Mouse (Mus musculus) cerebellum, postnatal 36 days (tissue): ENCODE data around the gene 4930404H24Rik.

Experiments used
- DNase-seq, 2 experiments: peaks; one replicate each; pipeline ENCODE4 v3.0.0; 2021 to 2022; ENCODE audit warnings: mixed read lengths in 2 of 2

4930404H24Rik gene

DNA sequence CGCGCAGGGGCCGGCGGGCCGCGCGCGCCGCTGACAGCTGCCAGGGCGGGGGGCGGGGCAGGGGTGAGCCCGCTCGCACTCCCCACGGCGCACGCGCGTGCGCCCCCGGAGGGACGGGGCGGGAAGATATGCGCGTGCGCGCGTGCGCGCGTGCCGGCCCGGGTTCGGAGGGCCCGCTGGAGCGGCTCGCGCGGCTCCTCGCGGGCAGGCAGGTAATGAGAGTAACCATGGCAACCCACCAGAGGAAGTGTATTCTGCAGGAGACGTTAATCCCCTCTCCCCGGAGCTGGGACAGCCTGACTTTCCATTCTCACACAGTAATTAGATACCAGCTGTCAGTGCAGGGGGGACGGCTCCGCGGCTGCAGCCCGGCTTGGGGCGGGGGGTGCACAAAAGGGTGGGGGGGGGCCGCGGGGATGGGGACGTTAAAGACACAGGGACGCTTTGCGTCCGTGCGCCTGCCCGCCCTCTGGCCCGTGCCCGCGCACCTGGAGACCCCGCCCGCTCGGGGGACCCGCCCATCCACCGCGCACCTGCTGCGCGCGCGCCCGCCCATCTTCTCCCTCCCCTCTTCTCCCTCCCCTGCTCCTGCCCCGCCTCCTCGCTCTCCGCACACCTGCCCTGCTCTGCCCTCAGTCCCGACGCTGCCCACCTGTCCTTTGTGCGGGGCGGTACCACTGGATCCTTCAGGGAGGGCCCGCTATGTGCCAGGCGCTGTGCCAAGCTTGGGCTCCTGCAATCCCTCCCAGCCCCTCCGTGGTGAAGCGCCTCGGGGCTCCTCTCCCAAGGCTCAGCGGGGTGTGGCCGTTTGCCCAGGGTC, at the start of gene 4930404H24Rik:
TSS of gene 4930404H24Rik (plus strand) at position 218 of the 820 bp plus-strand sequence.
- peak; percentile 77 to 88 for DNase-seq

DNA sequence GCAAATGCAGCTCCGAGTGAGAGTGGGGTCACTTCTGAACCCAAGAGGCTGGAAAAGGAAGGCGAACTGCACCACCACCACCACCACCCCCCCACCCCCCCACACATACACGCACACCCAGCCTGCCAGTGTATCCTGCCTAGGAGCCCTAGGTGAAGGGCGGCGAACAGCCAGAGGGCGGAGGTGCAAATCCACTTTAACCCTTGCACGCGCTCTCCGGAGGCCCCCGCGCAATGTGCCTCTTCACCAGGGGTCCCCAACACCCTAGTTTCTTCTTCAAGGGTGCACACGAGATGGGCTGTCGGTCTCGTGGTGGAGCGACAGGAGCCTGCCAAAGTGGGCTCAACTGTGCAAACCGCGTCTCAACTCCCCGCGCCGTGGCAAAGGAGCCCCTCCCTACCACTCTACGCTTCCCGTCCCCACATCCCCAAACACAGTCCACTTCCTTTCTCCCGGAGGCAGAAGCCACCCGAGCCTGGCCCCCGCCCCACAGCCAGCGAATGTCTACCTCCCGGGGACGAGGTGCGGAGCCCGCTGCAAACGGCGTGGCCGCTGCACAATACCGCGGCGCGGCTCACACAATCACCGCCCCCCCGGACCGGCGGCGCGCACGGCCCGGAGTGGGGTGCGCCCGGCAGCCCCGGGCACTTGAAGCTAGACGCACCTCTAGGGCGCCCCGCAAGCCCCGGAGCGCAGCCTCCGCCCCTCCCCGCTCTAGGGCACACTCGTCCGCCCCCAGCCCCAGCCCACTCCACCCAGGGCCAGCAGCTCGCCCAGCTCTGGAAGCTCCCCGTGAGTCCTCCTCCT, 49.0 kb upstream of the 4930404H24Rik start:
- peak in 1 of 2 experiments; percentile 27 for DNase-seq

DNA sequence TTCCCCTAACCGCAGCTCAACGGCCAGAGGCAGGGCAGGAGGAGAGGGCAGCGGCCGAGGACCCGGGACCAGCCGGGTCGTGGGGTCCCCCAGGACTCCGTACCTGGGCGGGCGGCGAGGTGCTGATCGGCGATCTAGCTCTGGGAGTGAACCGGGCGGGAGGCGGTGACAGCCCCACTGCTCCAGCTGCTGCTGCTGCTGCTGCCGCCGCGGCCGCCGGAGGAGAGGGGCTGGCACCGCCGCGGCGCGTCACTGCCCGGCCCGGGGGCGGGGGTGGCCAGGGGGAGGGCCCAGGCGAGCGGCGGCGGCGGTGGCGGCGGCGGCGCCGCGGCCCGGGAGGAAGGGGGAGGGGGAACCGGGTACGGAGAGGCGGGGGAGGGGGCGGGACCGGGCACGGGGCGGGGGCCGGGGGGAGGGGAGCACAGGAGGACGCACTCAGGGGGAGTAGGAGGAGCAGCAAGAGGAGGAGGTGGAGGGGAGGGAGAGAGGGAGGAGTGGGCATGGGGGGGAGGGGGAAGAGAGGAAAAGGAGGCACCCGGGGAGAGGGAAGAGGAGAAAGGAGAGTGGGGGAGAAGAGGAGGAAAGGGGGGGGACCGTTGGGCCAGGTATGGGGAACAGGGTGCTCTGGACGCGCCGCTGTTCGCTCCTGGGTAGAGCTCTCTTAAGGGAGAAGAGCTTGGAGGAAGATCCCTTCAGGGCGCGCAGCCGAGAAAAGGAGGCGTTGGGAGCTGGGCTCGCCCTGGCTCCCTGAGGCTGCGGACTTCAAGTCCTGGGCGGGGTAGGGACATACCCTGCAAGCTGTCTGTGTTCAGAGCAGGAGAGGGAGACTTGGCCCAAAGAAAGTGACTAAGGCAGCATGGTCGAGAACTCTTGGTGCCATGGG, 48.1 kb upstream of the 4930404H24Rik start:
- DNase-seq, result peak; percentile 32 to 40

GRCm38 (mm10) chr2:153445137-153446016, 47.2 kb upstream of the 4930404H24Rik start:
- no peak for DNase-seq

DNA sequence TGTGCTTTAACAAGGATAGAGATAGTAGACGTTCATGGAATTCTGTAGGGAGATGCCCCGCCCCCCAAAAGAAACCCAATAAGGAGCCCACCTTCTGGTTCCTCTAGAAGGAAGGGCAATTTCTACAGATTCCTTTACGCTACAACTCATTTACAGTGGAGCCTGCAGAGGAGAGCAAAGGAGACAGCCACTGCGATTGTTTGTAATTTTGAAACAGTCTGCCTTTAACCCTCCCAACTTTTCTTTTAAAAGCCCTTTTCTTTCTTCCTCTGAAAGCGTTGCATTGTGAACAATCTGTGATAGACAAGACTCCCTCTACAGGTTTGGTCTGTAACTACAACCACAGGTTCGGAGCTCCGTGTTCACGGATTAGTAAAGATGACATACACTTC, 46.6 kb upstream of the 4930404H24Rik start:
- peak; percentile 31 to 64 for DNase-seq

- no peak for DNase-seq
Measured at GRCm38 (mm10) chr2:153446476-153446875, 46.1 kb upstream of the 4930404H24Rik start.

- DNase-seq, result no peak
Measured at GRCm38 (mm10) chr2:153447719-153448118, 44.9 kb upstream of the 4930404H24Rik start.

DNA sequence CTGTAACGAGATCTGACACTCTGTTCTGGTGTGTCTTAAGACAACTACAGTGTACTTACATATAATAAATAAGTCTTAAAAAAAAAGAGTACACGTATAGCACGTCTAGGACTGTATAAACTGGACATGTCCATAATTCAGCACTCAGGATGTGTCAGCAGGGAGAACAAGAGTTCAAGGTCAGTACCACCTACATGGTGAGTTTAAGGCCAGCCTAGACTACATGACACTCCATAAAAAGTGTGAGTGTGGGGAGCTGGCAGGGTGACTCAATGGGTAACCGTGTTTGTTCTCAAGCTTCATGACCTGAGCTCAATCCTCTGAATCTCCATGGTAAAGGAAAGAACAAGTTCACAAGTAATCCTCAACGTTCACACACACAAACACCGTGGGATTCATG, 44.1 kb upstream of the 4930404H24Rik start:
- DNase-seq, result no peak

DNA sequence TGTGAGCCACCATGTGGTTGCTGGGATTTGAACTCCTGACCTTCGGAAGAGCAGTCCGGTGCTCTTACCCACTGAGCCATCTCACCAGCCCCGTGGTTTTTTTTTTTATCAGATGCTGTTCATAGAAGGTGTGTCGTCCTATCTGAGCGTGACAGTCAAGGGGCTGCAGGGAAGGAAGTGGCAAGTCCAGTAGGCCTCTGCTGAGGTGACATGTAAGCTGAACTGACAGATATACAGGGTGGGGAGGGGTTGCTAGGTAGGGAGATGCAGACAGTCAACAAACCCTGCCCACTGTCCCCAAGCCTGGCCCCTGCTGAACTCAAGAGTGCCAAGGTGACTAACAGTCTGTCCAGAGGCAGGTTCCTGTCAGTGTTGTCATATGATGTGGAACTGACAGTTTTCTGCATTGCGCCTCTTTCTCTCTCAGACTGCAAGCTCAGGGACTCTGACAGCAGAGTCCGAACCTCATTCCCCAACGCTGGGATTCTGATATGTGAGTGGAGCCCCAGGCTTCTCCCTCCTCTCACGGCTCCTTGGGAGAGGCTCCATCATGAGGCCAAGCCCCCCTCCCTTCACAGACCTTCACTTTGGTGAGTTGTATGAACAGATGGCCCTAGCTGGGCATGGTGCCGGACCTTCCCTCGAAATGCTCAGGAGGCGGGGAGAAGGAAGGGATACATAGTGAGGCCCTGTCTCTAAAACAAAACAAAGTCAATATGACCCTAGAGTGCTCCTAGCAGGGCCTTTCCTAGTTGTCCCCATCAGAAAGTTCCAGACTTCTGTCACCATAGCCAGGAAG, 38.4 kb upstream of the 4930404H24Rik start:
- peak; percentile 75 to 82 for DNase-seq

- no peak for DNase-seq
Measured at GRCm38 (mm10) chr2:153454841-153455506, 37.6 kb upstream of the 4930404H24Rik start.

DNA sequence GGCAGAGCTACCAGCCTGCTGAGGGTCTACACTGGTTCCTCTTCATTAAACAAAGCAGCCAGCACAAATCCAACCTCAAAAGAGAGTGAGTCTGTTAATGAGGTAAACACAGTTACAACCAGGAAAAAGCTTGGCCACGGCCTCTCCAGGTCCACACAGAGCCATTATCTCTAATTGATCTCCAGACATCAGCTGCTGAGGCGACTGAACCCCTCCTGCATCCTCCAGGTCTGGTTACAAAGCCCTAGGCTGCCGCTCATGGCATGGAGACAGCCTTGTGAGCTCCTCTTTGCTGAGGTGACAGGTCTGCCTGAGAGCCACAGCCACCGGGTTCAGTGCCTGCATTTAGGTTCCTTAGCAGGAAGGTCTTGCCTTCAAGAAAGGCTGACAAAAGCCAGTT, 35.1 kb upstream of the 4930404H24Rik start:
- DNase-seq, result no peak

DNA sequence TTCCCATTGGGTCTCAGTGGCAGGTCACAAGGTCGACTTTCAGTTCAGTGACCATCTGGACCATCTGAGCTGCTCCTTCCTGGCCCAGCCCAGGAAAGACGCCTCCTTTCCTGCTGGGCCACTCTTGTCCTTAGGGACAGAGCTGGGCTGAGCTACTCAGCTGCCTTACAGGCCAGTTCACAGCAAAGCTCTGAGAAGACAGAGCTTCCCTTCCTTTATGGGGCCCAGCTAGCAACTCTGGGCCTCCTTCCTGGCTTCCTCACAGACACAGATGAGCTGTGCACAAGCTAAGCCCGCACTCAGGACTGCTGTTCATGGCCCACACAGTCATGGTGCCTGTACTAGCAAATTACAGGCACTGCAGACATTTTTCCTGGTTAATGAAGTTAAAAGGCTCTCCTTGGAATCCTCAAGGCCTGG, 34.6 kb upstream of the 4930404H24Rik start:
- no peak for DNase-seq

GRCm38 (mm10) chr2:153463257-153463656, 29.3 kb upstream of the 4930404H24Rik start:
- DNase-seq, result no peak

GRCm38 (mm10) chr2:153467372-153467771, 25.2 kb upstream of the 4930404H24Rik start:
- DNase-seq, result no peak

DNA sequence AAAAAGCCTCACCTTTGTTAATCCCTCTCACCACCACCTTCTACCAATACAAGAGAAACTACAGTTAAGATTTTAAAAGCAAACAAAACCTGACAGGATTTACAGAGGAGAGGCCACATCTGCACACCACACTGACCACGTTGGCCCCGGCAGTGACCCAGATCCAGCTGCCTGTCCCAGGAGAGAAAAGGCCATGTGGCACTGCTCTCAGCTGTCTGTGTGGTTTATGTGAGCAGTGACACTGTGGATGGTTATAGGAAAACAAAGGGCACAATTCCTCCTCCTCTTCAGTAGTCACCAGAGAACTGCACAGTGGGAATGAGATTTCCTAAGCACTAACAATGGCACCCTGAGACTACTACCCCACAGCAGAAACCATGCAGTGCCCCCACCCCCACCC, 23.3 kb upstream of the 4930404H24Rik start:
- no peak for DNase-seq

DNA sequence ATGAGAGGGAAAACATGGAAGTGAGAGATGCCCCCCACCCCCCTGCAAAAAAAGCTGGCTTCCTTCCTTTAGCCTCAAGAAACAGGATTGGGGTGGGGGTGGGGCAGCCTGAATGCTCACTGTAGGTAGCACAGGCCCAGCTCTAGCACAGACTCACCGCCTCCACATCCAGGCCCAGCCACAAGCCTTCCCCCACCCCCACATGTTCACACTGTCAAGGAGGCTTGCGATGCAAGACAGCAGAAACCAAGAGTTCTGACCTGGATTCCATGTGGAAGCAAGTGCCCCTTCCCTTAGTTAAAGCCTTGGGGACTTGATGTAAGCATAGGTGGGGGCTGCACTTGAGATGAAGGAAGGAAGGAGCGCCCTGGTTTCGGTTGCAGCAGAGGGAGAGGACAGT, 22.8 kb upstream of the 4930404H24Rik start:
- no peak for DNase-seq

GRCm38 (mm10) chr2:153470983-153471382, 21.6 kb upstream of the 4930404H24Rik start:
- DNase-seq, result no peak

GRCm38 (mm10) chr2:153475114-153476112, 17.2 kb upstream of the 4930404H24Rik start:
- DNase-seq, result peak; percentile 35 to 42

DNA sequence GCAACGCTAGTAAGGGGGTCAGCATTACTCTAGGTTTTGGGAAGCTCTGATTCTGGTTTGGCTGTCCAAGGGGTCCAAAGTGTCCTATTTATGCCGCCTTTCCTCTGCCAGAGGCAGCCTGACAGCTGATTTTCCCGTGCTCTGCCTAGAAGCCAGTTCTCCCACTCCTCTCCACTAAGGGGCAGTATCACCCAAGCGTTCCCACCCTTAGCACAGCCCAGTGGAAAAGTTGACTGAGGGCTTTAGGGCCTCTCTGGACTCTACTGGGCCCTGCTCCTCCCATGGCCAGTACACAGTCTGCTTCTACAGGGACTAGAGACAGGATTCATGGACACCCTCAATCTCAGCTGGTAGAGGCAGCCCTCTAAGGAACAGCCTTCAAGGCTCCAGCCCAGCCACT, 14.0 kb upstream of the 4930404H24Rik start:
- peak; percentile 73 to 82 for DNase-seq
